Mouse (Mus musculus) macrophage (primary cell): ENCODE measurements around the gene Slc12a3. TPM values are rescaled to one million over a fixed set of nuclear protein-coding genes. Genes with fewer than 3 reads are reported as not detected.
"Not testable (repeated sequence)": the region's sequence is repeated elsewhere in the genome, so short reads cannot be mapped to it uniquely, and the experiment has no call there.

ENCODE experiments used
- H3K27ac ChIP-seq: fragments of 350-480 bp; formaldehyde crosslinking; 2 replicates; pipeline ENCODE4 v1.9.0; 2021
- H3K36me3 ChIP-seq: fragments of 350-480 bp; formaldehyde crosslinking; 2 replicates; pipeline ENCODE4 v1.9.0; 2021; ENCODE audit errors: inconsistent target
- H3K4me3 ChIP-seq: fragments of 350-480 bp; formaldehyde crosslinking; 2 replicates; pipeline ENCODE4 v1.9.0; 2021; ENCODE audit errors: inconsistent target
- H3K79me2 ChIP-seq: fragments of 350-480 bp; formaldehyde crosslinking; 2 replicates; pipeline ENCODE4 v1.9.0; 2021; ENCODE audit errors: inconsistent target
- WGBS: methylation state at CpG from one replicate; pipeline ENCODE4 v1.1.7; 2026; ENCODE audit warnings: inconsistent platforms; ENCODE audit not compliant: missing documents; 5-methylcytosine and 5-hydroxymethylcytosine counted together
- polyA plus RNA-seq: library from polyadenylated mRNA; stranded (reverse); fragments of 250-400 nt; gene quantifications from 3 replicates; pipeline ENCODE4 v1.2.4, GENCODE M21; 2018; ENCODE audit warnings: inconsistent platforms

Slc12a3 gene
- polyA plus RNA-seq, 1 experiment from 2014 or later = not detected

DNA sequence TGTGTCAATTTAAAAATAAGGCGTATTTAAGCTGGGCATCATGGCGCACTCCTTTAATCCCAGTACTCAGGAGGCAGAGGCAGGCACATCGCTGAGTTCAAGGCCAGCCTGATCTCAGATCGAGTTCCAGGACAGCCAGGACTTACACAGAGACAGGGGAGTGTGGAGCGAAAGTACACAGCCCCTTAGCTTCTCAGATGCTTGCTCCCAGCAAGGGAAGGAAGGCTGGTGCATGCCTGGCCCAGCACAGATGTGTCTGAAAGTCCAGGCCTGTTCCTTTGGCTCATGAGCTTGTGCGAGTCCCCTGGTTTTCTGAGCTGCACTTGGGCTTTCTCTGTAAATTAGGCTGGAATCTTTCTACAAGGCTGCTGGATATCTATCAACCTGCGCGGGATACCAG is 61.9 kb downstream of the Slc12a3 start:
- 96% methylated on average over 8 of the region's 8 CpGs for WGBS
- Histone ChIP-seq H3K4me3 (no peak overlapping the region), H3K27ac (no peak overlapping the region), H3K36me3 (peaks cover 64% of the 10 kb centered on the region), H3K79me2 (peaks cover 43% of the 10 kb centered on the region)

DNA sequence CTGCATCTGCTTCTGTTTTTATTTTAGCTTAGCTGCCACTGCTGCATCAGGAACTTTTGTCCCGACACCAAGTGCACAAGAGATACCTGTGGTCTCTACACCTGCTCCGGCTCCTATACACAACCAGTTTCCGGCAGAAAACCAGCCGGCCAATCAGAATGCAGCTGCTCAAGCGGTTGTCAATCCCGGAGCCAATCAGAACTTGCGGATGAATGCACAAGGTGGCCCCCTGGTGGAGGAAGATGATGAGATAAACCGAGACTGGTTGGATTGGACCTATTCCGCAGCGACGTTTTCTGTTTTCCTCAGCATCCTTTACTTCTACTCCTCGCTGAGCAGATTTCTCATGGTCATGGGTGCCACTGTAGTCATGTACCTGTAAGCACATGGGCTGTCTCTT is 63.1 kb downstream of the Slc12a3 start:
- H3K36me3 ChIP-seq = peaks cover 64% of the 10 kb centered on the region
- H3K27ac ChIP-seq = no peak overlapping the region
- peaks cover 36% of the 10 kb centered on the region for H3K79me2 ChIP-seq
- 91% methylated on average over 12 of the region's 12 CpGs for whole genome bisulfite sequencing
- H3K4me3 ChIP-seq = no peak overlapping the region

DNA sequence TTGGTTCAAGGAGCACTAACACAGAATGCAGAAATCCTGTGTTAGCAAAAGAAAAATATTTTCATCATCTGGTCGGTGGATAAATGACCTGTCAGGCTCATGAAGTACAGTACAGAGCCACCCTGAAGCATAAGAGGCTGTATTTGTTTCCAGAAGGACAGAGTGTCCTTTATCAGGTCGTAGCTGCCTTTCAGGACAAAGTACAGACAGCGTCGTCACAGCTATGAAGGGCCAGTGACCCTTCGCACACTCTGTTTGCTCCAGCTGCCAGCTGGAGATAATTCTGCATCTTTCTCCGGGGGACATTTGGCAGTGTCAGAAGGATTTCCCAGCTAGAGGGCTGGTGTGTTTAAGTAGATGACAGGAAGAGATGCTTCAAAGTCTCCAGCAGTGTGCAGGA is 63.6 kb downstream of the Slc12a3 start:
- Histone ChIP-seq H3K4me3 (no peak overlapping the region), H3K27ac (no peak overlapping the region), H3K36me3 (peaks cover 64% of the 10 kb centered on the region), H3K79me2 (peaks cover 31% of the 10 kb centered on the region)
- 94% methylated on average over 6 of the region's 6 CpGs for WGBS

DNA sequence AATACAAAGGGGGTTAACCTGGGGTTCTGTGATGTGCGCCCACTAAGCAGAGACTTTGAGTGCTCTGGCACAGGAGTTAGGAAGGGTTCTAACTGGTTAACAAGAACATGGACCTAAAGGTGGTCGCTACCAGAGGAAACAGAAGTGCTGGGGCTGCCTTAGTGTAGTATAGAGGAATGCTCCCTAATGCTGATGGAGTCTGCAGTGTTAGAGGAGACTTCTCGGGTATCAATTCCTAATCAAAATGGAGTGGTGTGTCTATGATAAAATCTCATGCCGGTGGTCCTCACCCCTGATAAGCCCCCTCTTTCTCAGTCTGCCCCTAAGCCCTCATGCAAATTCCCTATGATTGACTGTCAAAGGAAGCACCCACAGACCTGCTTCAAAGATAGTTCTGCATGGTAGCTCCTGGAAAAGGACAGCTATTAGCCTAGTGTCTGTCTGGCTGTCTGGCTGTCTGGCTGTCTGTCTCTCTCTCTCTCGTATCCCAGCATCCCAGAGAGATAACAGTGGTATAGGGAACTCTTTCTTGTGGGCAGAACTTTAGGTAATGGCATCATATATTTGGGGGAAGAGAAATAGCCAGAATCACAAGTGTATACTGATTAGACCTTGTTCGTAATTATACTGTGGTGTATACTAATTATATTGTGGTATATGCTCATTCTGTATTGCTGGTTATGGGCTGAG is 67.0 kb downstream of the Slc12a3 start:
- Histone ChIP-seq H3K27ac (no peak overlapping the region), H3K79me2 (no peaks in the 10 kb centered on the region), H3K4me3 (no peak overlapping the region), H3K36me3 (peaks cover 46% of the 10 kb centered on the region)
- 96% methylated on average over 6 of the region's 6 CpGs for WGBS

DNA sequence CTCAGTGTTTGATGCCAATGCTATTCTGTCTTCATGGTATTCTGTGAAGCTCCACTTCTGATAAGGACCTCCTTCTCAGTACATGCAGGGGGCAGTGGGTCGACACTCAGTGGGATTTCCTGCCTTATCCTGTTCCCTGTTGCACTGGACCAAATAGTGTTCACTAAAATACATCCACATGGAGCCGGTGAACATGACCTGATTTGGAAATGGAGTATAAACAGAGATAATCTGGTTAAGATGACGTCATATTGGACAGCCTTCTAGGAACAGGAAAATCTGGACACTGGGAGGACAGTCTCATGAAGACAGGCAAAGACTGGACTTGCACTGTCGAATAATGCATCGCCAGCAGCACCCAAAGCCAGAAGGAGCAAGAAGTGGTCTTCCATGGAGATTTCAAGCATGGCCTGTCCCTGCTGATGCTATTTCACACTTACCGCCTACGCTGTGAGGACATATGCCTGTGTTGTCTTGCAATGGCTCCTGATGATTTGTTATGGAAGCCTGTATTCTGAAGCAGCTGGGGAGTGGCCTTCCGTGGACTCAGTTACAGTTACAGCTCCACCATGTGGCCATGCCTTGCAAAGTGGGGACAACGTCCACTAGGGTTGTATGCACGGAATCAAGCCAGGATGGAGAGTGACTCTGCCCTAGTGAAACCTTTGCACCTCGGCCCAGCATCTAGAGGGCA is 68.1 kb downstream of the Slc12a3 start:
- Histone ChIP-seq H3K79me2 (no peaks in the 10 kb centered on the region), H3K36me3 (peaks cover 34% of the 10 kb centered on the region), H3K27ac (no peak overlapping the region), H3K4me3 (no peak overlapping the region)
- WGBS = 68% methylated on average over 11 of the region's 11 CpGs

DNA sequence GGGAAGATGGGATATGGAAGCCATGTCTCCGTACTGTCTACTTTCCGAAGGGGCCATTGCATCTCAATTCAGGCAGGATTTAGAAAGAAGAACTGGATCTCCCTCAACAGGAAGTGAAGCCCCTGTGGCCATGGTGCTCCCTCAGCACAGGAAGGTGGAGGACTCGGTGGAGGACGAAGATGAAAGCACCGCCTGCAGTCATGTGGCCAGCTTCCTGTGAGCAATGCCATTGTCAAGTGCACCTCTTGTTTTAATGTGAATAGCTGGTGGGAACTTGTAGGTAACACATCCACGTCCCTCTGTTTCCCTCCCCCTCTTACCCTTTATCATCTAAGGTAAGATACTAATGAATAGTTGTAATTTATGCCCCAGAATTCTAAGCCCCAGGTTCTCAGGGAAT is 69.6 kb downstream of the Slc12a3 start:
- no peaks in the 10 kb centered on the region for H3K79me2 ChIP-seq
- 50% methylated on average over 6 of the region's 6 CpGs for WGBS
- no peak overlapping the region for H3K27ac ChIP-seq
- no peak overlapping the region for H3K4me3 ChIP-seq
- peaks cover 20% of the 10 kb centered on the region; the same call in 1 of the 2 replicates for H3K36me3 ChIP-seq

DNA sequence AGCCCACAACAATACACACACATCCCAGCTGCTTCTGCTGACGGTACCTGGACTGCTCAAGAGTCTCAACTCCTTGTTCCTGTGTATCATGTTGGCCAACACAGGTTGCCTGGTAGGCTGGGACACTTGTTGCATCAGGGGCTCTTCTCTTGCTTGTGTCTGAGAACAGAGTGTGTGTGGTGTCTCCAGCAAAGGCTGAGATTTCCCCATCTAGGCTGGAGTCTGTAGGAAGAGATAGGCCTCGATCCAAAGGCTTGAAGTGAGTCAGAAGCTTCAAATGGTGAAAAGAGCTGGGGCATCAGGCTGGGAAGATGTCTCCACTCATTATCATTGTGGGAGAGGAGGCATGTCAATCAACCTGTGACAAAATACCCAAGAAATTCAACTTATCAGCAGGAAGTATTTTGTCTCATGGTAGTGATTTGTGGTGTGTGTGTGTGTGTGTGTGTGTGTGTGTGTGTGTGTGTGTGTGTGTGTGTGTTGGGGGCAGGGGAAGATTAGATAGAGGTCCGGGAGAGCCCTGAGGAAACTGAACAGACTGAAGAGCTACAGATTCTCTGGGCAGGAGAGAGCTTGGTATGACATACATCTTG is 70.5 kb downstream of the Slc12a3 start:
- Histone ChIP-seq H3K27ac (no peak overlapping the region), H3K4me3 (no peak overlapping the region), H3K79me2 (no peaks in the 10 kb centered on the region), H3K36me3 (peaks cover 12% of the 10 kb centered on the region; the same call in 1 of the 2 replicates)
- 94% methylated on average over 3 of the region's 3 CpGs for WGBS

DNA sequence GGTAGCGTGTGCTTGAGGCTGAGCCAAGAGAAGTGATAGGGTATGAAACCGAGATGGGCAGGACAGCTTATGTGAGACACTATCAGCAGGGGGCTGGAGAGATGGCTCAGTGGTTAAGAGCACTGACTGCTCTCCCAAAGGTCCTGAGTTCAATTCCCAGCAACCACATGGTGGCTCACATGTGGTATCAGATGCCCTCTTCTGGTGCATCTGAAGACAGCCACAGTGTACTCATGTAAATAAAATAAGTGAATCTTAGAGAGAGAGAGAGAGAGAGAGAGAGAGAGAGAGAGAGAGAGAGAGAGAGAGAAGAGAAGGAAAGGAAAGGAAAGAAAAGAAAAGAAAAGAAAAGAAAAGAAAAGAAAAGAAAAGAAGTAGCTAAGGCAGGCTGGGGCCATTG is 71.0 kb downstream of the Slc12a3 start:
- not testable (repeated sequence) for H3K4me3 ChIP-seq, H3K36me3 ChIP-seq, H3K79me2 ChIP-seq, H3K27ac ChIP-seq
- WGBS = 82% methylated on average over 2 of the region's 2 CpGs

DNA sequence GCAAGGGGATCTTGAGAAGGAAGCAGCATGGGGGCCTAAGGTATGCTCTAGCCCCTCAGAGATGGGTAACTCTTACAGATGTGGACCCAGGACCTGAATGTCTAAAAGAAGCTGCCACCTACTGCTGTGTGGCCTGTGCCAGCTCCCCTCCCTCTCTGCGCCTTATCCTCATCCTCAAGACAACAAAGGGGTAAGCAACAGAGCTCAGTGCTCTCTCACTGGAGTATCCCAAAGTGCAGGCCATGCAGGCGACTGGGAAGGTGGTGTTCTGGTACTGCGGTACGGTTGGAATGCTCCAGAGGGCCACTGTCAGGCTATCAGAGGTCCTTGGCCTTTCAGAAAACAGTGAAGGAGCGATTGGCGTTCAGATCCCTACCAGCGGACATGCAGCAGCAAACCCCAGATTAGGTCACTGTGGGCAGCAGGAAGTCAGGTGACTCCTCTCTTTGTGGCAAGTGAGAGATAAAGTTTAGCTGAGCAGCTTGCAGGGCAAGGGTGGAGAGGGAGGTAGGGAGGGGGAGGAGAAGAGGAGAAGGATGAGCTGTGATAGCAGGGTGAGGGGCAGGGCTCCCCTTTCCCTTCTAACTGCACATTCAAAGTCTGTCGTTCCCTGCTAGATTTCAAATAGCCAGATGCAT is 79.6 kb downstream of the Slc12a3 start:
- Histone ChIP-seq H3K27ac (no peak overlapping the region), H3K4me3 (no peak overlapping the region), H3K36me3 (no peaks in the 10 kb centered on the region), H3K79me2 (no peaks in the 10 kb centered on the region)
- WGBS = 63% methylated on average over 8 of the region's 8 CpGs

DNA sequence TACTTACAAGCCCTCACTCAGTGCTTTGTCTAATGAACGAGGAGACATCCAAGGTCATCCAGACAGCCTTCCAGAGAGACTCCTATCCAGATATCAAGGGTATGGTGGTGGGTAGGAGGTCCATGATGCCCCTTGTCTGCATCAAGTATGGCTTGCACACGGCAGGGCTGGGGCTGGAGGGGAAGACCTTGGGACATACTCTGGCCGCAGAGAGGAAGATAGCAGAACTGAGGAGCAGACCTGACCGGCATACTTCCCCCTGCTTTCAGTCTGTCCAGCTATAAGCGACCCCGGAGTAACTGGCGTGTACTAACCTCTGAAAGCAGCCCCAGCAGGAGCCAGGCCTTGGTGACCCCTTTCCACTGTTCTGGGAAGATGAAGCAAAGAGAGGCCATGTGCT is 80.5 kb downstream of the Slc12a3 start:
- Histone ChIP-seq H3K36me3 (no peaks in the 10 kb centered on the region), H3K79me2 (no peaks in the 10 kb centered on the region), H3K27ac (no peak overlapping the region), H3K4me3 (no peak overlapping the region)
- 77% methylated on average over 7 of the region's 7 CpGs for WGBS

DNA sequence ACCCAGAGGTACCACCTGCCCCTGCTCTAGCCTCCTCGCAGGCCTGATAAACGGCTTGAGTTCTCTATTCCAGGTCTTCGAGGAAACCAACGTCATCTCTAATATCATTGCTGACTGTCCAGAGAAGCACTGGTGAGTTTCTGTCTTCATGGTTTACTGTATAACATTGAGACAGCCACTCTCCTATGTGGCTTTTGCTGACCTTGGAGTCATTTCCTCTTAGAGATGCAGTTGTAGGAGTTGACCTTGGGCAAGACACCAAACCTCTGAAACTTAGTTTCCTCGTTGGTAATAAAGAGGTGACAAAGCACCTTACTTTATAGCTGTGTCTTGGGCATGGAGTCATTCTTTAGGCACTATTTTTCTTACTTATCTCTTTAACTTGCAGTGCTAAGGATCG is 83.5 kb downstream of the Slc12a3 start:
- no peaks in the 10 kb centered on the region for H3K79me2 ChIP-seq
- H3K27ac ChIP-seq = no peak overlapping the region
- 50% methylated on average over 6 of the region's 6 CpGs for WGBS
- H3K36me3 ChIP-seq = no peaks in the 10 kb centered on the region
- no peak overlapping the region for H3K4me3 ChIP-seq

DNA sequence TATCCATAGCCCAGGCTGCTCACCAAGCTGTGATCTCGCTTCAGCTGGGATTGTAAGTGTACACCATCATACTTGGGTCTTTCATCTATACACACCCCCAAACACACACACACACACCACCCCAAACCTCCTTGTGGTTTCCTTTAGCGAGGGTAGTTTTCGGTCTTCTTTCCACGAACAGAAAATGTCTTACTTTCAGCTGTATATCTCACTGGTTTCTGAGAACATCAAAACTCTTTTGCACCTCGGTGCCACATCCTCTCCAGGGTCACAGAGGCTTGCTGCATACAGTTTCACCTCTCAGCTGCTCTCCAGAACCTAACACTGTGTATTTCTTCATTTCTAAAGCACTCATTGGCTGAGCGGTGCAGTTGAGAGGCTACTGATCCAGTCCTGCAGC is 84.5 kb downstream of the Slc12a3 start:
- H3K79me2 ChIP-seq = no peaks in the 10 kb centered on the region
- H3K4me3 ChIP-seq = no peak overlapping the region
- H3K27ac ChIP-seq = no peak overlapping the region
- no peaks in the 10 kb centered on the region for H3K36me3 ChIP-seq
- 58% methylated on average over 5 of the region's 6 CpGs for WGBS

DNA sequence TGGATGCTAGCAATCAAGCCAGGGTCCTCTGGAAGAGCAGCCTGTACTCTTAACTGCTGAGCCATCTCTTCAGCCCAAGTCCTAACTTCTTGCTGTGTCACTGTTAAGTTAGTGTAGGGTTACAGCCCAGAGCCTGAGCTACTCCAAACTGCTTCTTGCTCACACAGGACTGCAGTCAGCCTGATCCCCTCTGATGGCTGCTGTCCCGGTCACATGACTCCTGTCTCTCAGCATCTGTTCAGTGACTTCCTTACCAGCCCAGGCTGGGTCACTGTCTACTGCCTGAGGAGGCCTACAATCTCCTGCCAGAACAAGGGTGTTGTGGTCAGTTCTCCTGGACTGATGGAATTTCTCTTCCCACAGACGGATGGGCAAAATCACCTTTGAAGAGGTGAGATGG is 86.2 kb downstream of the Slc12a3 start:
- Histone ChIP-seq H3K4me3 (no peak overlapping the region), H3K79me2 (no peaks in the 10 kb centered on the region), H3K27ac (no peak overlapping the region), H3K36me3 (no peaks in the 10 kb centered on the region)
- WGBS = 36% methylated on average over 2 of the region's 2 CpGs
